Mouse (Mus musculus) spleen, adult 12 weeks (tissue): ENCODE measurements around the gene Crispld2.

ENCODE experiments used
- DNase-seq: peaks from one replicate; pipeline ENCODE4 v3.0.0; 2022; ENCODE audit warnings: low spot score

Gene Crispld2

GRCm38 (mm10) chr8:119992249-119992648, at the start of gene Crispld2:
Gene Crispld2 (plus strand): TSS chr8:119992438.
- DNase-seq: no peak

GRCm38 (mm10) chr8:119943616-119944015, 48.6 kb upstream of the Crispld2 start:
- no peak for DNase-seq

- peak; percentile 53 for DNase-seq
Measured at GRCm38 (mm10) chr8:119944096-119944811, 48.0 kb upstream of the Crispld2 start.

GRCm38 (mm10) chr8:119946326-119946865, 45.8 kb upstream of the Crispld2 start:
- DNase-seq: no peak

- DNase-seq: no peak
Measured at GRCm38 (mm10) chr8:119947653-119948052, 44.6 kb upstream of the Crispld2 start.

GRCm38 (mm10) chr8:119948340-119948739, 43.9 kb upstream of the Crispld2 start:
- DNase-seq: no peak

GRCm38 (mm10) chr8:119952282-119952681, 40.0 kb upstream of the Crispld2 start:
- no peak for DNase-seq

- no peak for DNase-seq
Measured at GRCm38 (mm10) chr8:119952747-119953146, 39.5 kb upstream of the Crispld2 start.

GRCm38 (mm10) chr8:119955333-119955732, 36.9 kb upstream of the Crispld2 start:
- DNase-seq: no peak

- no peak for DNase-seq
Measured at GRCm38 (mm10) chr8:119958076-119958475, 34.2 kb upstream of the Crispld2 start.

- DNase-seq: no peak
Measured at GRCm38 (mm10) chr8:119960531-119961104, 31.6 kb upstream of the Crispld2 start.

- DNase-seq: no peak
Measured at GRCm38 (mm10) chr8:119964859-119965258, 27.4 kb upstream of the Crispld2 start.

- DNase-seq: no peak
Measured at GRCm38 (mm10) chr8:119967435-119967834, 24.8 kb upstream of the Crispld2 start.

GRCm38 (mm10) chr8:119970169-119970568, 22.1 kb upstream of the Crispld2 start:
- DNase-seq: no peak

GRCm38 (mm10) chr8:119972558-119972957, 19.7 kb upstream of the Crispld2 start:
- DNase-seq: no peak

GRCm38 (mm10) chr8:119978770-119979381, 13.4 kb upstream of the Crispld2 start:
- DNase-seq: no peak

- DNase-seq: no peak
Measured at GRCm38 (mm10) chr8:119981253-119981652, 11.0 kb upstream of the Crispld2 start.

GRCm38 (mm10) chr8:119984085-119984484, 8.2 kb upstream of the Crispld2 start:
- no peak for DNase-seq

GRCm38 (mm10) chr8:119986174-119986573, 6.1 kb upstream of the Crispld2 start:
- no peak for DNase-seq

GRCm38 (mm10) chr8:119988087-119988486, 4.2 kb upstream of the Crispld2 start:
- DNase-seq: no peak

- DNase-seq: no peak
Measured at GRCm38 (mm10) chr8:119994114-119994513, 1.9 kb downstream of the Crispld2 start.

- no peak for DNase-seq
Measured at GRCm38 (mm10) chr8:119994556-119994955, 2.3 kb downstream of the Crispld2 start.

GRCm38 (mm10) chr8:119997266-119997665, 5.0 kb downstream of the Crispld2 start:
- no peak for DNase-seq
